Mouse (Mus musculus): ENCODE measurements around the gene Pes1.
"Not testable (repeated sequence)": the region's sequence is repeated elsewhere in the genome, so short reads cannot be mapped to it uniquely, and the experiment has no call there.

Gene Pes1

DNA sequence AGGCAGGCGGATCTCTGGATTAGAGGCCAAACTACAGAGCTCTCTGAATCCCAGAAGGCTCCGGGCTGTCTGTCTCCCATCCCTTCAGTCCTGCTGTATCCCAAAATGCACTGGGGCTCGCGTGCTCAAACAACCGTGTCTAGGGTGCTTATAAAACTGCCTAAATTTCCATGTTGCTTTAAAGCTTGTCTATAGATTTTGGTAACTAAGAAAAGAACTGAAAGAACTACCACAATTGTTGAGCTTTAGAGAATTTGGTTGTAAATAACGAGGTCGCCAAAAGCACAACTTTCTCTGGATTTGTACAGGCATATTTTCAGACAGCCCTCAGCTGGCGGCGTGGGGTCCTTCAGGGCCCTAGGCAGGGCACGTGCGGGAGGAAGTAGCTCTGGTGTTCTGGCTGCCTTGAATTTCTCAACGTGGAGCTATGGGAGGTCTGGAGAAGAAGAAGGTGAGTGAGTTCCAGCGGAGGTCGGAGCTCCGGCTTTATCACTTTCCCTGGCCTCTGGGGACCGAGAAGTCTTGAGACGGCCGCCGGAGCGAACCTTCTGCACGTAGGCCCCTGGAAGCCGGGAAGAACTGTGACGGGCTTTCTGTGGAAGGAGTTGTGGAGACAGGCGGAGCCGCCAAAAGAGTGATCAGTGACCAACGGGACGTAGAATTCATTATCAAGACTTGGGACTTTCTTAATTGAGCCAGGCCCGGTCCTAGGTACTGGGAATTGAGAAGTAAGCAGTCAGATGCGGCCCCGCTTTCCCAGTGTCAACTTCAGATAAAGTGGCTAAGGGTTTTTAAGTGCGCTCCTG, at the start of gene Pes1:
Gene Pes1 (plus strand): TSS at position 366 of the 806 bp plus-strand sequence.
- in situ Hi-C loops (cut with MboI; ENCODE audit: low sequenced_read_pairs), result no loop called here

DNA sequence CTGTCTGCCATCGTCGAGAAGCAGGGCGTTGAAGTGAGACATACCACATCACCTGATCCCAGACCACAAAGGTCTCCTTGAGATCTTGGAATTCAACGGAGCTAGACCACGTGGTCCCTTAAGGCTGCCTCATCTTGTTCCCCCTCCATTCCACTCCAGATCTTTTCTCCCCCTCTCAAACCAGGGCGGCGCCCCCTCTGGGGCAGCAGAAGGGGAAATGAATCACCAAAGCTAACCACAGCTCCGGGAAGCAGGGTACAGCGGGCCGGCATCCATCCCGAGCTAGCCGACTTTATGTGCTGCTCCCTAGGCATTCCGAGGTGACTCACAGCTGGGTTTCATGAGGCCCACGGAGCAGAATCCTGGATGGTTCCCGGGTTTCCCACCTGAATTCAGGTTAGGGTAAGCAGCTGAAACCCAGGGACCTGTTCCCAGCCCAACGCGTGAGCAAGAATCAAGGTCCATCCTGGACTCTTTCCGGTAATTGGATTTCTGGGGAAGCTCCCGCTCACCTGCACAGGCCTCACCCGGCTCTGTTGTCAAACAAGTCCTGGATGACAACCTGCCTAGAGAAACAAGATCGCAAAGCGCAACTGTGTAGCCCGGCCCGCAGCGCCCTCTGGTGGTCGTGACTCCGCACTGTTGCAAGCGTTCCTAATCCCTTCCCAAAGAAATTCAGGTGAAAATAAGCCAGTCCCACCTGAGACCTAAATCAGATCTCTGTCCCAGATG, 49.5 kb upstream of the Pes1 start, which contains the start of gene Slc35e4:
Gene Slc35e4 (minus strand): TSS at position 556 of the 732 bp plus-strand sequence.
- in situ Hi-C loops (cut with MboI; ENCODE audit: low sequenced_read_pairs), result no loop called here

DNA sequence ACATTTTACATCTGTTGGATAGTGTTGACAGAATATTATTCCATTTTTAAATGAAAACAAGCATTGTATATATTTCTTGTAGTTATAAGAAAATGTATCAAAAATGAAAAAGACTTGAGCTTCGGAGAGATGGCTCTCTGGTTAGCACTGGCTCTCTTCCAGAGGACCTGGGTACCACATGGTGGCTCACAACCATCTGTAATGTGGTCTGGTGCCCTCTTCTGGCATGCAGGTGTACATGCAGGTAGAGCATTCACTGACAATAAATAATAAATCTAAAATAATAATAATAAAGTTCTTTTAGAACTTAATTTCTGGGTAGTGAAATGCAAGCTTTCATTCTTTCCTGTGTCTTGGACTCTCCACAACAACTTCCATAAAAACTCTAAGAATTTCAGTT, 45.0 kb upstream of the Pes1 start:
- in situ Hi-C loops (cut with MboI; ENCODE audit: low sequenced_read_pairs), result no loop called here

DNA sequence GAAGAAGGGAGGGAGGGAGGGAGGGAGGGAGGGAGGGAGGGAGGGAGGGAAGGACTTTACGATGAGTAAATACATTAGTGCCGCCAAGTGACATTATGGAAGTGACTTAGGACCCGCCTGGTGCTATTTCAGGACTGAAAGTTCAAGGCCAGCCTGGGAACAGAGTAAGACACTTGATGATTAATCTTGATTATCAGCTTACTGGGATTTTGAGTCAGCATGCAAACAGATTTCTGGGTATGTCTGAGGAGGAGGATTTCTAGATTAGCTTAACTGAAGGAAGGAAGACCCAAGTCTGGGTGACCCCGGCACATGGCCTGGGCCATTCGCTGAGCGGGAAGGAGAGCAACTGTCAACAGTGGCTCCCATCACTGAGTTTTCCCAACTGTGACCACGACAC, 43.3 kb upstream of the Pes1 start:
- in situ Hi-C loops (cut with MboI; ENCODE audit: low sequenced_read_pairs), result no loop called here

DNA sequence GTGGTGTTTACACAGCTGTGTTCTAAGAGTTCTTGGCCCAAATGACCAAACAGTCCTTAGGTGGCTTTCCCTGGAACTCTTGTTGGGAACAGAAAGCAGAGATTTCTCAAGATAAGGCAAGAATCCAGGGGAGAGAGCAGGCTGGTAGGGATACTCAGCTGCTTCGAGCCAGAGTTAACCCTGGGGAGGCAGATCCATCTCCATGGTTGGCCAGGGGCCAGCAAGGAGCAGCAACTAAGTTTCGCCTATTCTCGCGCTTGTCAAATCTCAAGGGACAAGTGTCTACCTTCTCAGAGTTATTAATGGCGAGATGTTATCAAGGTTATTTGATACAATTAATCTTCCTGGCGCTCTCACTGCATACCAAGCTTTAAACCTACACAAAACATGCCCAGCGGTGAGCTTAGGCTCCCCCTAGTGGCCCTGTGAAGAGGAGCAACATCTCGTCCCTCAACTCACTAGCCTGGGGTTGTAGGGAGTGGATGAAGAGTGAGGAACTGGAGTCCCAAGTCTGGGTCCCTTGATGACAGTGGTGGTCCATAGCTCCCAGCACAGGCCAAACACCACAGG, 42.4 kb upstream of the Pes1 start:
- in situ Hi-C loops (cut with MboI; ENCODE audit: low sequenced_read_pairs), result no loop called here

DNA sequence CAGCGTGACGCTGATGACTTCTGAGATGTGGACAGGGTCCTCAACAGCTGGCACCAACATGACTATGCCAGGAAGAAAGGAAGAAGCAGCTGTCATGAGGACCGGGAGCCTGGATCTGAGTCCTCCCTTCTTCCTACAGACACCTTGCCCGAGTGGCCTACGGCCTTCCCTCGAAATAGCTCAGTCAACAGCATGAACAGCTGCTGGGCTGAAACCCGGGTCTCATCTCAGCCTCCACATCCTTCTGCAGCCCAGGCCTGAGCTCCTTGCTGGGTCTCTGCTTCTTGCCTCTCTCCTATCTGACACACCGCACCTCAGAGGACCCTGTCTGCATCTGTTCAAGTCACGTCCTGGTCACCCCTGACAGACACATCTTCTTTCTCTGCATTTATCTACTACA, 41.7 kb upstream of the Pes1 start:
- in situ Hi-C loops (cut with MboI; ENCODE audit: low sequenced_read_pairs), result no loop called here

DNA sequence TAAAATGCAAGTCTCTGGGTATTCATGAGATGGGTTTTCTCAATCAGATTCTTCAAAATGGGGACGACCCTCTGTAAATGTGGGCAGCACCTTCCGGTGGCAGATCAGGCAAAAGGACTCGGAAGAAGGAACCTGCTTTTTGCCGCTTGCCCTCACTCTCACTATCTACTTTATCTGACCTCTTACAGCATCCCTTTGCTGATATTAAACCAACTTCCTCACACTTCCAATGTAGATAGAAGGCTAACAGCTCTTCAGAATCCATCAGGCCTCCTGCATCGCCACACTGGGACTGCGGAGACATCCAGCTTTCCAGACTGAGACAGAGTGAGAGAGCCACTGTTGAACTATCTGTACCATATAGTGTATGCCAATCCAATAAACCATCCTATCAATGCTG, 41.0 kb upstream of the Pes1 start:
- in situ Hi-C loops (cut with MboI; ENCODE audit: low sequenced_read_pairs), result no loop called here

DNA sequence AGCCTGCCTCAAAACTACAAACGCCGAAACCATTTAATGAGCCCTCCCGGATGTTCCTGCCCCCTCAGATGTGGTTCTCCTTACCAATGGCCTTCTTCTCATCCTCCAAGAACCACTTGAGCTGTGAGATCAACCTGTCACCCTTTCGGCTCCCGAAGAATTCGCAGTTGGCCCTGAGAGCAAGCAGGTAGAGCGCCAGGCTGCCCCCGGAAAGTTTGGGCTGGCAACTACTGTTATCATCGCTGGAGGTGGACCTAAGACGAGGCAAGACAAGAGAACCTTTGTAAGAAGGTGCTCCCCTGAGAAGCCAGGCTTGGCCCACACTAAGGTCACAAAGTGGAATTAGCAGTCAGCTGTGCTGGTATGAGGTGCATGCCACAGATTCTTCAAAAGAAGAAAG, 37.9 kb upstream of the Pes1 start:
- in situ Hi-C loops (cut with MboI; ENCODE audit: low sequenced_read_pairs), result no loop called here

DNA sequence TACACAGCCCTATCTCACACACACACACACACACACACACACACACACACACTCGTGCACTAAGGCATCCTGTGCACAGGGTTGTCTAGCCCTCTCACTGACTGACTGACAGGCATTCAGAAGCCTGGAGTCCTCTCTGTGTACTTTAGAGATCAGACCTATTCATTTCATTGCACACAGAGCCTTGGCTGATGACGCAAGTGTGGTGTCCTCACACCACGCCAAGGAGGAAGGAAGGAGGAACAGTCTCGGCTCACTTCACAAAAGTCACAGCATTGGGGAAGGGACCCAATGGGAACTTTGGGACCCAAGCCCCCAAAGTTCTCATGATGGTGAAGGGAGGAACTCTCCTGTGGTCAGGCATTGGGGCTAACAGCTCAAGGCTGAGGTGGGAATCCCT, 33.8 kb upstream of the Pes1 start:
- in situ Hi-C loops (cut with MboI; ENCODE audit: low sequenced_read_pairs), result no loop called here

DNA sequence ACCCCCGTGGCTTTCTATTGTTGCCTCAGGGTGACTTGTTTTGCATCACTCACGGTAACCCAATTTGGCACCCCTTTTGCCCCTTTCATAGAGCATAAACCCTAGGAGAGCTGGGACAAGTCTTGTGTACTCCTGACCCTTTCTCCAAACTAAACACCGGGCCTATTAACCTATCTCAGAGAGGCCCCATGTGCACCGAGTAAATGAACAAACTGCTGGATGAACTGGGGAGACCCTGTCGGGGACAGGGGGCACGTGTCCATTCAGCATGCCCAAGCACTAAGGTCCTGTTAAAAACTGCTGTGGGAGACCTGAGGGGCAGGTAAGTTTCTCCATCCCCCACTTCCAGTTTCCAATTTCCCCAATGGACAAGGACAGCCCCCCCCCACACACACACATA, 32.8 kb upstream of the Pes1 start:
- in situ Hi-C loops (cut with MboI; ENCODE audit: low sequenced_read_pairs), result no loop called here

DNA sequence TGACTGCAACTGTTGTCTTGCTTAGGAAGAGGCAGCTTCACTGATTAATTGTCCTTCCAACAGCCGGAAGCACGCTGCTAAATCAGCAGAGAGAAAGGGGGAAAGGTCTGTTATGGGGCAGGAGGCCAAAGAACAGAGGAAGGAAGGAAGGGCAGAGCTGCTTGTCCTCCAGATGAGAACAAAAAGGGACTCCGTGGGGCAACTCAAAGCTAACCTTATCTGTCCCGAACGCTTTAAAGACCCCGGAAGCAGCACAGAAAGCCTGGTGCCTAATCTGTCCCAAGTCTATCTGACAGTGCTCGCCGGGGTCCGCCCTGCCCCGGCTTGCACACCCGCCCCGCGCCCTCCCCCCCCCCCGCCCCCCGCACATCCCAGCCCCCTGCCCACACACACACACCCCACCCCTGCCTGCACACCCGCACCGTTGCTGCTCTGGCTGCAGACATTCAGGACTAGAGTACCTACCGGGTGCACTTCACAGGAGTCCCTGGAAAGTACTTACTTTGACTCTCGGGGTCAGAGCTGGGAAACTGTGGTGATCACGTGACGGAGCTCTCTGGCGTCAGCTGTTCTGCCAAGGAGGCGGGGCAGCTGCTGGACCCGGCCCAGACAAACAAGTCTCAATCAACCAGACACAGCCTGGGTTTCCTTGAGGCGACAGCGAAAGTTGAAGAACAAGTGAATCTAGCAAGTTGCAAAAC, 32.1 kb upstream of the Pes1 start, which contains the start of gene Tcn2:
Gene Tcn2 (minus strand): TSS at position 649 of the 701 bp plus-strand sequence.
- in situ Hi-C loops (cut with MboI; ENCODE audit: low sequenced_read_pairs), result no loop called here

DNA sequence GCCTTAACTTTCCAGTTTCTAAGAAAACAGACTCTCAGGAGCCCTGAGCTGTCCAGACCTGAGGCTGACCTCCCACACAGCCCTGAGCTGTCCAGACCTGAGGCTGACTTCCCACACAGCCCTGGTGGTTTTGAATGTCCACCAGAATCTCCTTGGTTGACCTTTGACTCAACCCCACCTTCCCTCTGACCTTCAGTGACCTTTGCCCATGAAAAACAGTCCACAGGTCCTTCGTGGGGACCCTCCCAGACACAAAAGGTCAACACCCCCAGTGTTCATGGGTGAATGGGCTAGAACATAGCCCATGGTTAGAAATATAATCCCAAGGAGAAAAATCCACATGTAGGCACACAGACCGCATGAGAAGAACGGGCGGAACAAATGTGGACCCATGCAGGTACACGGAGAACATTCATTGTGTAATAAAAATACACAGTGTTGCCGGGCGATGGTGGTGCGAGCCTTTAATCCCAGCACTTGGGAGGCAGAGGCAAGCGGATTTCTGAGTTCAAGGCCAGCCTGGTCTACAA, 30.0 kb upstream of the Pes1 start:
- in situ Hi-C loops (cut with MboI; ENCODE audit: low sequenced_read_pairs), result no loop called here

DNA sequence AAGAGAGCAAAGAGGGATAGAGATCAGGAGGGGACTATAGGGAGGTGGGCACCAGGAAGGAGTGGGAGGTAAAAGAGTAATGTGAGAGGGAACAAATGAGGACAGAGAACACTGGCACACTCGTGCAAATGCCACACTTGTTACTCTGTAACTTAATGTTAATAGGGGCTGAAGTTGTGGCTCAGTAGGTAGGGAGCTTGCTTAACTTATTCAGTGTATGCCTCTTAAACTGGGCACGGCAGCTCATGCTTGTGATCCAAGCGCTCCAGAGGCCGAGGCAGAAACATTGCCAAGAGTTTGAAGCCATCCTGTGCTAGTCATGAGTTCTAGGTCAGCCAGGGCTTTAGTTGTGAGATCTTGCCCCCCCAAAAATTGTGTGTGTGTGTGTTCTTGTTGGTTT, 28.6 kb upstream of the Pes1 start:
- in situ Hi-C loops (cut with MboI; ENCODE audit: low sequenced_read_pairs), result no loop called here

DNA sequence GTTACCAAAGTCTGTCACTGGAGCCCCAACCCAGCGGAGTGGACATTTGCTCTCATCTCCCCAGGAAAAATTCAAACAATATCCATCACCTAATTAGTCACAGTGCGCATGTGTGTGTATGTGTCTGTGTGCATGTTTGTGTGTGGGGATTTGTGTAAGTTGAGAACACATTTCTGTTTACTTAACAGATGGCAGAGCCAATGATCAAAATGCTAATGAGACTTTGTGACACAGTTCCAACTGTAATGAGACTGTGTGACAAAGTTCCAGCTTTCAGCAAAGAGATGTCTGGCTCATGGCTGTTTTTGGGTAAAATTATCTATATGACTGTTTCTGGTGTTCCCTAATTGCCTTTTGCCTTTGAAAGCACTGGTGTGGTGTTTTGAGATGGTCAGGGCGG, 27.5 kb upstream of the Pes1 start:
- in situ Hi-C loops (cut with MboI; ENCODE audit: low sequenced_read_pairs), result no loop called here

DNA sequence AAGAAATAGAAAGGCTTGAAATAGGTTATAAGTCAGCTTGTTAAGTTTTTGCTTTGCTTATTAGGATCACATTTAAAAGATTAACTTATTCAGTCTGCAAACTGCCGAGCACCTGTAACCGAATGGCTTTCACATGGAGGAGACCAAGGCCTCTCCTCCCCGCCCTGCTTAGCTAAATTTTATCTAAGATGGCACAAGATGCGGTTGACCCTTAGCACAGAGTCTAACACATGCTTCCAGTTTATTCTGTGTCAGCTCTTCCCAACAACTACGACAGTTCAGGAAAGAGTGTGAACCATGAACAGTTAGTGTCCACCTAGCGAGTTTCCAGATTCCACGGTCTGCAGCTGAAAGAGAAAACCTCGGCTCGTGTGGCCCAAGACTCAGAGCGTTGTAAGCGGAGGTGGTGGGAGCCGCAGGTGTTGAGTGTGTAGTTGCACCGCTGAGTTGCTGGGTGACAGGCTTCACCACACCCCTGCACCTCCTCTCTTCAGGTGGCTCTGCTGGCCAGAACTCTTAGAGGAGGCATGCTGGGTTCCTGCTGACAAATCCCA, 26.4 kb upstream of the Pes1 start:
- in situ Hi-C loops (cut with MboI; ENCODE audit: low sequenced_read_pairs), result no loop called here

DNA sequence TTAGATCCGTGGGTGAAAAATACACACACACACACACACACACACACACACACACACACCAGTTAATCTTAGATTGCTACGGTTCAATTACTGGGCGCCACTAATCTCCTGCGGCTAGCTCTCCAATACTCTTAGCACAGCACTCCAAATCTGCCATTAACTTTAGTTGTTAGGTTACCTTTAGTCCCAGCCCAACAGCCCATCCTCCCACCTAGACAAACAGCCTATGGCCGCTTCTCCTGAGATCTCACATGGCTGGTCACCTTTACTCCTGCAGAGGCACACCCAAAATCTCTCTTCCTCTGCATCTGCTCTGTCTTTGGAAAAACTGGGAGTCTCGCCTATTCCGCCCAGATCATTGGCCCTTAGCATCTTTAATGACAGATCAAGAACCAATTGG, 22.4 kb upstream of the Pes1 start:
- in situ Hi-C loops (cut with MboI; ENCODE audit: low sequenced_read_pairs), result no loop called here

DNA sequence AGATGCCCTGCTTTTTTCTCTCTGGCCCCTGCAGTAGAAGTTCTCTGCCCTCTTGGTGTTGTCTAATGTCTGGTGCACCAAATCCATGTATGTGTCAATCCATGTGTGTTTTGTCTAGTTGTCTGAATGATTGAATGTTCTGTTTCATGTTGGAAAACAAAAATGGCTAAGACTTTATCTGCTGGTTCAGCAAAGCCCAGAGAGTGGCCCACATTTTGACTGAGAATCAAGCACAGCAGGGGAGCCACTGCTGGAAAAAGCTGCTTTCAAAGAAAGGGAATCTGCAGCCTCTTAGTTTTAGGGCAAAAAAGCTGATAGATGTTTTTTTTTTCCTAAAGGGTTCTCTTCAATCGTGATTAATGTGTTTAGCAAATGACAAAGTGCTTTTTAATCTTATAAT, 17.4 kb upstream of the Pes1 start:
- in situ Hi-C loops (cut with MboI; ENCODE audit: low sequenced_read_pairs), result no loop called here

DNA sequence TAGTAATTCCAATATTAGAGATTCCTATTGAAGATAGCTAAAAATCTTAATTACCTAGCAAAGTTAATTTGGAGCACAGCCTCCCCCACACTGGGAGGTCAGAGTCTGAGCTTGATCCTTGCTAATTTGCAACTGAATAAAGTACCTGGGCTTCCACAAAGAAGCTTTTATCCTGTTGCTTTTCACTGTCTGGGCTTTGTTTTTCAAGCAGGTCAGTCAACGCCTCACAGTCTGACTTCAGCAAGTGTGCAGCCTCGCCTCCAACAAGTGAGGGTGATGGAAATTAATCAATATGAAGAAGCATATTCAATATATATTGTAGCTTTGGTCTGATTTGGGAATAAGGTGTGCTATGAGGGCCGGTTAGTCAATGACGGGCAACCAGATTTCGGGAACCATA, 8.9 kb upstream of the Pes1 start:
- in situ Hi-C loops (cut with MboI; ENCODE audit: low sequenced_read_pairs), result not testable (repeated sequence)

DNA sequence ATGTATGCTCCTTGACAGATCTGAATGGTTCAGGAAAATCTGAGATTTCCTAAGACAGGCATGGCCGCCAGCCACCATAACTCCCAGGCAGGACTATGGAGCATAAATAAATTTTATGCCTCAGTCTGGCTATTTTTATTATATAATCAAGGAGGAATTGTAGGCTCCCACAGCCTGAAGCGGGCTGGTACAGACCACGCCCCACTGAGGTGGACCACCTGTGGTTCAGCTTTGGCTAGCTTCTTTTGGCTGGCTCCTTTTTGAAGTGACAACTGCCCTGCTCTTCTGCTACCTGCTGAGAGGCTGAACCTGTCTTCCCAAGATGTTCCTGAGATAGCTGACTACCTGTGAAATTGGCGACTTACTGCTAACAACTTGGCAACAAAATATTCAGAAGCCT, 8.4 kb upstream of the Pes1 start:
- in situ Hi-C loops (cut with MboI; ENCODE audit: low sequenced_read_pairs), result not testable (repeated sequence)

DNA sequence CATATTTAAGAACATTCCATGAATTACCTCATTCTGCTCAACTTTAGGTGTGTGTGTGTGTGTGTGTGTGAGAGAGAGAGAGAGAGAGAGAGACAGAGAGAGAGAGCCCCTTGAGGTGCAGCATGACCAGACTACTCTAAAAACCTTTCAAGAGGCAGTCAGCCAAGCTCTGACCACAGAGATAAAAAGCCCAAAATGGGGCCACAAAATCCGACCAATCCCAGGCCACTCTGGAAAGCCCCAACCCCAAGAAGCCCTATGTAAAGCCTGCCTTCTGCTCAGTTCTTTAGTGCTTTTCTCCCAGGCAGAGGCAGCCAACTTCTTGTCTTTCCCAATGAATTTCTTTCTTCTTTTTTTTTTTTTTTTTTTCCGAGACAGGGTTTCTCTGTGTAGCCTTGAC, 2.9 kb upstream of the Pes1 start:
- in situ Hi-C loops (cut with MboI; ENCODE audit: low sequenced_read_pairs), result no loop called here

DNA sequence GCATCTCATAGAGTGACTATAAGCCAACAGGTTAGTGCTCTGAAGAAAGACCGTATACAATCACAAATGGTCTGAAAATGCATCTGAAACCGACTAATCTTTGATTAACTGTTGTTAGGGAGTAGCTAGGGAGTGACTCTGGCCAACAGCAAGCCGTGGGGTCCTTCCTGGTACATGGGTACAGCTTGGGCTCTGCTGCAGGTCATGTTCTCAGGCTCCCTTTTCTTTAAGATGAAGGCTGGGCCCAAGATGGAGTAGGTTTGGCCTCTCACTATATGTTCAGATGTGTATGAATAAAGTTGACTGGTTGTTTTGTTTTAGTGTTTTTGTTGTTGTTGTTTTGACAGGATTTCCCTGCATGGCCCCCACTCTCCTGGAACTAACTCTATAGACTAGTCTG, 2.0 kb upstream of the Pes1 start:
- in situ Hi-C loops (cut with MboI; ENCODE audit: low sequenced_read_pairs), result no loop called here

Data from CH12F3 (cell line).